Mouse (Mus musculus): ENCODE measurements around the gene Lrrc2. TPM values are rescaled to one million over a fixed set of nuclear protein-coding genes. Genes with fewer than 3 reads are reported as not detected.

The Lrrc2 gene
- polyA plus RNA-seq (2012; rRNA removed; ENCODE audit: low replicate concordance), result 4.2 TPM in 1 of 2 replicates, not detected in the other

GRCm38 (mm10) chr9:110951397-110951796, at the start of gene Lrrc2:
Gene Lrrc2 (plus strand): TSS chr9:110951545.

GRCm38 (mm10) chr9:110916786-110917185, 34.6 kb upstream of the Lrrc2 start, which contains the start of gene Fam240a:
Gene Fam240a (minus strand): TSS chr9:110916861.

GRCm38 (mm10) chr9:110945926-110946325, 5.4 kb upstream of the Lrrc2 start, which contains the start of gene Tdgf1:
Gene Tdgf1 (minus strand): TSS chr9:110946158.

GRCm38 (mm10) chr9:110990204-110990603, 38.9 kb downstream of the Lrrc2 start, which contains the start of gene Rtp3:
Gene Rtp3 (minus strand): TSS chr9:110990583.

GRCm38 (mm10) chr9:111019022-111019421, 67.7 kb downstream of the Lrrc2 start, which contains the start of gene Ltf:
Gene Ltf (plus strand): TSS chr9:111019271.

Other genes starting within 250 kb of the Lrrc2 start
- 1.2 and 7.3 TPM in 2 replicates for gene Myl3, start 209.7 kb upstream of the Lrrc2 start, polyA plus RNA-seq (2012; rRNA removed; ENCODE audit: low replicate concordance)
- gene Pth1r, start 204.4 kb upstream of the Lrrc2 start, polyA plus RNA-seq (2012; rRNA removed; ENCODE audit: low replicate concordance), result 93.3 and 128 TPM in 2 replicates
- not detected in 2 replicates for gene Prss42, start 153.4 kb upstream of the Lrrc2 start, polyA plus RNA-seq (2012; rRNA removed; ENCODE audit: low replicate concordance)
- gene Prss44, start 137.6 kb upstream of the Lrrc2 start, polyA plus RNA-seq (2012; rRNA removed; ENCODE audit: low replicate concordance), result not detected in 2 replicates
- gene Prss43, start 124.9 kb upstream of the Lrrc2 start, polyA plus RNA-seq (2012; rRNA removed; ENCODE audit: low replicate concordance), result 0.04 TPM in 1 of 2 replicates, not detected in the other
- not detected in 2 replicates for gene Prss45, start 117.0 kb upstream of the Lrrc2 start, polyA plus RNA-seq (2012; rRNA removed; ENCODE audit: low replicate concordance)
- gene Prss46, start 107.0 kb upstream of the Lrrc2 start, polyA plus RNA-seq (2012; rRNA removed; ENCODE audit: low replicate concordance), result not detected in 2 replicates
- gene Prss50, start 93.6 kb upstream of the Lrrc2 start, polyA plus RNA-seq (2012; rRNA removed; ENCODE audit: low replicate concordance), result 0.07 TPM in 1 of 2 replicates, not detected in the other
- gene Als2cl, start 71.7 kb upstream of the Lrrc2 start, polyA plus RNA-seq (2012; rRNA removed; ENCODE audit: low replicate concordance), result 63.3 and 112 TPM in 2 replicates
- 5.6 and 7.9 TPM in 2 replicates for gene Tmie, start 71.4 kb upstream of the Lrrc2 start, polyA plus RNA-seq (2012; rRNA removed; ENCODE audit: low replicate concordance)
- gene Fam240a, start 34.7 kb upstream of the Lrrc2 start, polyA plus RNA-seq (2012; rRNA removed; ENCODE audit: low replicate concordance), result not detected in 2 replicates
- 0.11 and 0.17 TPM in 2 replicates for gene Tdgf1, start 5.4 kb upstream of the Lrrc2 start, polyA plus RNA-seq (2012; rRNA removed; ENCODE audit: low replicate concordance)
- 5.4 and 9.1 TPM in 2 replicates for gene Rtp3, start 39.0 kb downstream of the Lrrc2 start, polyA plus RNA-seq (2012; rRNA removed; ENCODE audit: low replicate concordance)
- gene Ltf, start 67.7 kb downstream of the Lrrc2 start, polyA plus RNA-seq (2012; rRNA removed; ENCODE audit: low replicate concordance), result 41.0 and 80.0 TPM in 2 replicates
- gene Ccrl2, start 106.0 kb downstream of the Lrrc2 start, polyA plus RNA-seq (2012; rRNA removed; ENCODE audit: low replicate concordance), result 4.3 and 7.2 TPM in 2 replicates
- 11.5 and 19.9 TPM in 2 replicates for gene Lrrfip2, start 166.0 kb downstream of the Lrrc2 start, polyA plus RNA-seq (2012; rRNA removed; ENCODE audit: low replicate concordance)

Data from mammary gland, adult 2 months (tissue).